Mouse (Mus musculus): ENCODE results near the gene Zdhhc24.
"Not testable (repeated sequence)": the region's sequence is repeated elsewhere in the genome, so short reads cannot be mapped to it uniquely, and the experiment has no call there.

The Zdhhc24 gene

GRCm38 (mm10) chr19:4878405-4879323 lies at the start of gene Zdhhc24:
Gene Zdhhc24, plus strand, starts transcription at chr19:4878668.
- in situ Hi-C loops (cut with MboI, MseI): no loop called here

- in situ Hi-C loops (cut with MboI, MseI): no loop called here
These were observed 49.3 kb upstream of the Zdhhc24 start for GRCm38 (mm10) chr19:4829156-4829555.

DNA sequence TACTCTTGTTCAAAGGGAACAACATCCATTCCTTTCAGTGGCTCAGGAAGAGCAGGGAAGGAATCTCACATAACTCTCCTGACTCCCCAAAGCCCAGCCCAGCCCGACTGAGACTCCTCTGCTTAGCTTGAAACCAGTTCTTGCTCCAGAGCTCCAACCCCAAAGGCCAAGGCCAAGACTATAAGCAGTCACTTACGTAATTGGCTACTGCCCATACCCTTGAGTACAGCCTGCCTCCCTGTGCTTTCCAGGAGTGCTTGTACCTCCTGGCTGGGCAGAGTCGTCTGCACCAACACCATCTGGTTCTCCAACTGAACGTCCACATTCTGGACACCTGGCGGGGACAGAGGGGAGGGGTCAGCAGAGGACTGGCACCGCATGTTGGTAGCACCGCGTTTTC lies 44.5 kb upstream of the Zdhhc24 start:
- in situ Hi-C loops (cut with MboI, MseI): loop anchor here (10.0 kb wide), 1 partner anchor 189 kb away; no protein-coding TSS in a partner anchor

GRCm38 (mm10) chr19:4836096-4836495 lies 42.4 kb upstream of the Zdhhc24 start:
- in situ Hi-C loops (cut with MboI, MseI): loop anchor here (10.0 kb wide), 1 partner anchor 191 kb away; no protein-coding TSS in a partner anchor

GRCm38 (mm10) chr19:4837049-4837448 lies 41.4 kb upstream of the Zdhhc24 start:
- in situ Hi-C loops (cut with MboI, MseI): loop anchor here (10.0 kb wide), 1 partner anchor 192 kb away; no protein-coding TSS in a partner anchor

DNA sequence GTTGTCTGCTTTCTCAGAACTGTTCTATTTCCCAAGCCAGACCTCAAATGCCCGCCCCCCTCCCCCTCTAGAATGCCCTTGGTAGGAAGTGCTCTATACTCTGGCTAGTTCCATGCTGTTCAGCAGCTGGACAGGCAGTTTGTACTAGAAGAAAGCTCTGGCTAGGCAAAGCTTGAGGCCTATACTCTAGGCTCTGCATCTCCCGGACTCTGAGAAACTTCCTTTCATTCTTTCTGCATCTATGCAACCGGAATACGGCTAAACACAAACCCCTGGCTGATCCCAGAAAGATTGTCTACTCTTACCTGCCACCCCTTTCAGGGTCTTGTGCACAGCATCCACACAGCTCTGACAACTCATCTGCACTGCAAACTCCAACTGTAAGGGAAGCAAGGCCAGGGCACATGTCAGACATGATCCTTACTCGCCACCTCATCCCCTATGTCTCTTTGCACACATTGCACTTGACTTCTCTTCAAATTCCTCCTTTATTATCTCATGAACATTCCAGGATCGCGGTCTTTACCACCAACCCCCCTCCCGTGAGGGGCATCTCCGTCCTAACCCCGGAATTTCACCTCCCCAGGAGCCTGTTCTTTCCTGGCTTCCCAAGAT lies 39.8 kb upstream of the Zdhhc24 start:
- in situ Hi-C loops (cut with MboI, MseI): loop anchor here (10.0 kb wide), 1 partner anchor 194 kb away; no protein-coding TSS in a partner anchor

GRCm38 (mm10) chr19:4839149-4839548 lies 39.3 kb upstream of the Zdhhc24 start, which contains the start of the genes Ccs and Ccdc87:
Gene Ccs, minus strand, starts transcription at chr19:4839332.
Gene Ccdc87, plus strand, starts transcription at chr19:4839366.
- in situ Hi-C loops (cut with MboI, MseI): loop anchor here (10.0 kb wide), 1 partner anchor 194 kb away; no protein-coding TSS in a partner anchor

GRCm38 (mm10) chr19:4840848-4841247 lies 37.6 kb upstream of the Zdhhc24 start:
- in situ Hi-C loops (cut with MboI, MseI): no loop called here

DNA sequence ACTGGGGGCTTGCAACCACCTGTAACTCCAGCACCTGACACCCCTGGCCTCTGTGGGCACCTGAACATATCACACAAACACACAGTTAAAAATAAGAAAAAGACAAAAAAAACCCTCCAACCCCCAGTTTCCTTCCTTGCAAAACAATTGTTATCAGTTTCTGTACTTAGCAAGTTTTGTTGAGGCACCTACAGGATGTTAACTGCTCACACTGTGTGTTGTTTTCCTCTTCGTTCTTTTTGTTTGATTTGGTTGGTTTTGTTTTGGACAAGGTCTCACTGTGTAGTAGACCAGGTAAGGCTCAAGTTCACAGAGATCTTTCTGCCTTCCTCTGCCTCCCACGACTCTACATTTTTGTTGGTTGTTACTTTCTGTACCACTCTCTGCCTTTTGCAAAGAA lies 35.9 kb upstream of the Zdhhc24 start:
- in situ Hi-C loops (cut with MboI, MseI): no loop called here

- in situ Hi-C loops (cut with MboI, MseI): no loop called here
These were observed 32.6 kb upstream of the Zdhhc24 start for GRCm38 (mm10) chr19:4845846-4846245.

- in situ Hi-C loops (cut with MboI, MseI): no loop called here
These were observed 31.0 kb upstream of the Zdhhc24 start for GRCm38 (mm10) chr19:4847490-4847889.

GRCm38 (mm10) chr19:4849800-4850199 lies 28.7 kb upstream of the Zdhhc24 start:
- in situ Hi-C loops (cut with MboI, MseI): no loop called here

- in situ Hi-C loops (cut with MboI, MseI): no loop called here
These were observed 28.2 kb upstream of the Zdhhc24 start for GRCm38 (mm10) chr19:4850281-4850680.

- in situ Hi-C loops (cut with MboI, MseI): no loop called here
These were observed 23.7 kb upstream of the Zdhhc24 start, which contains the start of gene Ctsf for GRCm38 (mm10) chr19:4854552-4855469. Gene Ctsf, plus strand, starts transcription at chr19:4855130.

DNA sequence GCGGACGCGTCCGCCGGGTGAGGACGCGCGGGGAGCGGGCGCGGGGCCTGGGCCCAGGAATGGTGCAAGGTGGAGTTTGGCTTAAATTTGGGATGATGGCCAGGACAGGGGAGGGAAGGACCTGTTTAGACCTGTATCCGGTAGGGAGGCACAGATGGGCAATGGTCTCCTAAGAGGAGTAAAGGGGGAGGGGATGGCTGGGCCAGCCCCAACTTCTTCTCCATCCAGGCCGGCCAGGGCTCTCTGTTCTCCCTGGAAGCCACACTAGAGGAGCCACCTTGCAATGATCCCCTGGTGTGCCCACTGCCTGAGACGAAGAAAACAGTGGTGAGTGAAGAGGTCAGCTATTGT lies 23.0 kb upstream of the Zdhhc24 start:
- in situ Hi-C loops (cut with MboI, MseI): no loop called here

DNA sequence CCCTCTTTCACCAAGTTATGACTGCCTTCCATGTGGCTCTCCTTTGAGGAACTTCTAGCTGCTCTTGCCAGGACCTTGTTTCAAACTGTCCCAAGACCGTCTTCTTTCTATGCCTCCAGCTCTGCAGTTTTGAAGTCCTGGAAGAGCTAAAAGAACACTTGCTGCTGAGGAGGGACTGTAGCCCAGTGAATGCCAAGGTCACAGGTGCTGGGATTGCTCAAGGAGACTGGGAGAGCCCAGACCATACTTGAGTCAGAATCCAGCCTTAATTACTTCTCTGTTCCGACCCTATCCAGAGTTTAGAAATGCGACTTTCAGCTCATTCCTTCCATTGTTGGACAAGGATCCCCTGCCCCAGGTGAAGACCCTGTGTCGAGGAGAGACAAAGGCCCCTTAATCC lies 22.5 kb upstream of the Zdhhc24 start:
- in situ Hi-C loops (cut with MboI, MseI): no loop called here

DNA sequence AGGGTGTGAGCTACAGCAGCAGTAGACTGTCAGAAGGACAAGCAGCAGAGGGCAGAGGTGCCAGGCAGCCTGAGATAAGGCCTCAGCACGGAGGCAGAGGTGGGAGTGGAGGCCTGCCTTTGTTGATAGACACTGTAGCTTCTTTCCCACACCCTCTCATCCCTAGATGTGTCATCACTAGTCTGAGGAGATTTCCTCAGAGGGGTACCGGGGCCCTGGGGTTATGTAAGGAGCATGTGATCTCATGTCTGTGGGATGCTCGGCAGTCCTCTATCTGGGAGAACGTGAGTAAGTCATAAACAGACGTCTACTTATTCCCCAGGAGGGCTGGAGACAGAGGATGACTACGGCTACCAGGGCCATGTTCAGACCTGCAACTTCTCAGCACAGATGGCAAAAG lies 19.4 kb upstream of the Zdhhc24 start:
- in situ Hi-C loops (cut with MboI, MseI): no loop called here

- in situ Hi-C loops (cut with MboI, MseI): no loop called here
These were observed 15.4 kb upstream of the Zdhhc24 start for GRCm38 (mm10) chr19:4863048-4863447.

DNA sequence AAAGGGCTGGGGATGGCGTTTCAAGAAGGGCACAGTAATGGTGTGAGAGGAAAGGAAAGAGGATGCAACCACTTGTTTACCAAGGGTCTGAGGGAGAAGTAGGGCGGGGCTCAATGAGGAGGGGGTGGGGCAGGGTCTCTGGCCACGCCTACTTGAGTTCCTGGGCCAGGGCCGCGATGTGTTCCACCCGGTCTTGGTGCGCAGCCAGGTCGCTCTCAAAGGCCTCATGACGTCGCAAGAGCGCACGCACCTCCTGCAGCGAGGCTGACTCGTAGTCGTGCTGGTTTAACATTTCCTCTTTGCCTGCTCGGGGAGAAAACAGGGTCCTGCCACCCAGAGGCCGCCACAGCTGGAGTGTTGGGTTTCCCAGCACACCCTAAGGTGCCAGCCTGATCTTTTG lies 13.3 kb upstream of the Zdhhc24 start:
- in situ Hi-C loops (cut with MboI, MseI): no loop called here

DNA sequence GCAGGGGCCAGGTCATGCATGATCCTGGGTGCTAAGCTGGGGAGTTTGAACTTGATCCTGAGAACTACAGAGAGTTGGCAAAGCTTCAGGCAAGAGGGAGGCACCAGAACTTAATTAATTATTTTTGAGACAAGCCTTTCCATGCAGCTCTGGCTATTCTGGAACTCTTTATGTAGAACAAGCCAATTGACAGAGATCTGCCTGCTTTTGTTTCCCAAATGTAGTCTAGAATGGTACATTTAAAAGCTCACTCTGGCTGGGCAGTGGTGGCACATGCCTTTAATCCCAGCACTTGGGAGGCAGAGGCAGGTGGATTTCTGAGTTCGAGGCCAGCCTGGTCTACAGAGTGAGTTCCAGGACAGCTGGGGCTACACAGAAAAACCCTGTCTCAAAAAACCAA lies 3.9 kb upstream of the Zdhhc24 start:
- in situ Hi-C loops (cut with MboI, MseI): not testable (repeated sequence)

DNA sequence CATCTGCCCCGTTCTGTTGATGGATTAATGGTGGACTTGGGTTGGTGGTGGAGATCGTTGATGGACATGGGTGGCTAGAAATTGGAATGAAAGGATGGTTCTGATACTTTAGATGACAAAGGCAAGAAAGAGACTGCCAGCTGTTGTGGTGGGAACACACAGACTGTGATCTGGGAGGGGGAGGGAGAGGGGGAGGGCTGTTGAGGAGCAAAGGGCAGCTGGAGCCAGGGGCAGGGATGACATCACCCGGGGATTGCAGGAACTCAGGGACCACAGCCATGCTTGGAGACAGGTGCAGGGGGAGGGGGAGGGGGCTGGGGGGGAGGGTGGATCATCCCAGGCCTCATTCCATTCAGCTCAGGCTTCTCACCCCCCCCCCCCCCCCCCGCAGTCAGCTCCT lies 2.2 kb upstream of the Zdhhc24 start:
- in situ Hi-C loops (cut with MboI, MseI): no loop called here
